18 mouse cellular contexts compared by ENCODE assay signal in genomic region chr6:29684686-29685085, GRCm38 (mm10). TPM values are rescaled to one million over a fixed set of nuclear protein-coding genes. Genes with fewer than 3 reads are reported as not detected.
"Had no signal": no experiment of that assay in that cellular context is flagged by ENCODE, and none has a peak within 500 bp of the region (broad histone marks: within the 10 kb centered on the region; RNA-seq: fewer than 3 reads in every experiment).

No protein-coding gene starts in this region.

- H3K27ac ChIP-seq: neural tube, embryonic 12.5 days; neural tube, embryonic 13.5 days; neural tube, embryonic 15.5 days; stomach, embryonic 15.5 days; stomach, postnatal 0 days had no signal

- DNase-seq: retina, postnatal 1 day; right cerebral cortex, adult 18-20 months; right cerebral cortex, postnatal 14 days; right cerebral cortex, postnatal 25 days; right cerebral cortex, postnatal 4 days; spleen, adult 18-20 months; thymus, adult 18-20 months; thymus, adult 2 months; thymus, postnatal 14 days; thymus, postnatal 25 days; thymus, postnatal 36 days; thymus, postnatal 4 days had no signal

- H3K36me3 ChIP-seq: neural tube, embryonic 12.5 days; neural tube, embryonic 13.5 days; neural tube, embryonic 15.5 days; stomach, embryonic 15.5 days had no signal

- H3K27me3 ChIP-seq: neural tube, embryonic 12.5 days; neural tube, embryonic 13.5 days; neural tube, embryonic 15.5 days; stomach, embryonic 15.5 days had no signal

- H3K4me1 ChIP-seq: neural tube, embryonic 12.5 days; neural tube, embryonic 13.5 days; neural tube, embryonic 15.5 days; stomach, embryonic 15.5 days had no signal

- H3K4me3 ChIP-seq: neural tube, embryonic 12.5 days; neural tube, embryonic 13.5 days; neural tube, embryonic 15.5 days; stomach, embryonic 15.5 days had no signal

RNA-seq across cellular contexts. Expression of gene Smo, which starts 50.6 kb away (rescaled TPM):
- total RNA-seq: neutrophil, adult 5-6 weeks had no signal
